11 mouse cellular contexts compared by ENCODE assay signal in genomic region chr8:121092141-121092540, GRCm38 (mm10). TPM values are rescaled to one million over a fixed set of nuclear protein-coding genes. Genes with fewer than 3 reads are reported as not detected.
A peak's percentile ranks its signal among the peaks of the same experiment; 100 is the strongest.
DNase-seq lines count a peak whose midpoint lies in the region; ATAC-seq lines count a peak whose summit lies in the region.
"Had no signal": no experiment of that assay in that cellular context is flagged by ENCODE, and none has a peak within 500 bp of the region (broad histone marks: within the 10 kb centered on the region; RNA-seq: fewer than 3 reads in every experiment).

No protein-coding gene starts in this region.

- no peak overlapping the region for H3K4me2 ChIP-seq in limb, embryonic 11.5 days (ENCODE audit: low read depth, severe bottlenecking)
- no peak overlapping the region for H3K4me2 ChIP-seq in forebrain, embryonic 15.5 days (replicated peaks)
- H3K4me2 ChIP-seq in hindbrain, embryonic 13.5 days = no peak overlapping the region

- no peak for ATAC-seq in limb, embryonic 11.5 days (ENCODE audit: insufficient number of reproducible peaks, low FRiP score, low TSS enrichment, low read depth)
- peak; percentile 44; the same call in 1 of the 2 replicates for ATAC-seq in forebrain, embryonic 15.5 days (replicated peaks)
- 0 out of 2 replicates have a peak, but pooled peaks have one; percentile 9 for ATAC-seq in hindbrain, embryonic 13.5 days (ENCODE audit: low FRiP score)

- no peaks in the 10 kb centered on the region for H3K9me3 ChIP-seq in limb, embryonic 11.5 days (ENCODE audit: control insufficient read depth, low read length)
- H3K9me3 ChIP-seq in limb, embryonic 10.5 days (replicated peaks) = no peaks in the 10 kb centered on the region
- no peaks in the 10 kb centered on the region for H3K9me3 ChIP-seq in forebrain, embryonic 15.5 days
- H3K9me3 ChIP-seq in hindbrain, embryonic 13.5 days = no peaks in the 10 kb centered on the region
- H3K9me3 ChIP-seq: embryonic facial prominence, embryonic 10.5 days had no signal

- H3K4me1 ChIP-seq in limb, embryonic 11.5 days (ENCODE audit: control insufficient read depth, insufficient read depth, low read length) = 0 out of 2 replicates have a peak, but pooled peaks cover 2% of the 10 kb centered on the region
- peaks cover 33% of the 10 kb centered on the region for H3K4me1 ChIP-seq in limb, embryonic 10.5 days
- H3K4me1 ChIP-seq in forebrain, embryonic 15.5 days = no peaks in the 10 kb centered on the region
- H3K4me1 ChIP-seq in hindbrain, embryonic 13.5 days (replicated peaks) = no peaks in the 10 kb centered on the region

- peaks cover 2% of the 10 kb centered on the region; the same call in 1 of the 2 replicates for H3K36me3 ChIP-seq in limb, embryonic 11.5 days (ENCODE audit: control insufficient read depth, insufficient read depth, low read length)
- H3K36me3 ChIP-seq in limb, embryonic 10.5 days = peaks cover 3% of the 10 kb centered on the region
- H3K36me3 ChIP-seq in forebrain, embryonic 15.5 days = peaks cover 2% of the 10 kb centered on the region; the same call in 1 of the 2 replicates
- H3K36me3 ChIP-seq in hindbrain, embryonic 13.5 days = peaks cover 9% of the 10 kb centered on the region

- peak; percentile 28 for DNase-seq in limb, embryonic 11.5 days (ENCODE audit: low spot score)
- no peak for DNase-seq in limb, embryonic 10.5 days (ENCODE audit: low spot score)
- peak; percentile 54 for DNase-seq in lung, postnatal 25 days (ENCODE audit: low spot score)
- DNase-seq in ovary, postnatal 10 days (ENCODE audit: low spot score) = no peak
- DNase-seq in left cerebral cortex, postnatal 25 days (ENCODE audit: low spot score in 2 of 2) = no peak

- WGBS in limb, embryonic 11.5 days = 24% methylated on average over 6 of the region's 6 CpGs
- 31% methylated on average over 6 of the region's 6 CpGs for WGBS in limb, embryonic 10.5 days
- WGBS in forebrain, embryonic 15.5 days = 30% methylated on average over 6 of the region's 6 CpGs
- WGBS in hindbrain, embryonic 13.5 days = 37% methylated on average over 6 of the region's 6 CpGs

- H3K9ac ChIP-seq in limb, embryonic 11.5 days (ENCODE audit: low read length) = no peak overlapping the region
- H3K9ac ChIP-seq in forebrain, embryonic 15.5 days (replicated peaks) = no peak overlapping the region
- no peak overlapping the region for H3K9ac ChIP-seq in hindbrain, embryonic 13.5 days

- no peak overlapping the region for H3K27ac ChIP-seq in limb, embryonic 11.5 days (replicated peaks; ENCODE audit: low read depth, low read length)
- H3K27ac ChIP-seq in limb, embryonic 10.5 days = no peak overlapping the region
- no peak overlapping the region for H3K27ac ChIP-seq in forebrain, embryonic 15.5 days (replicated peaks)
- no peak overlapping the region for H3K27ac ChIP-seq in hindbrain, embryonic 13.5 days
- H3K27ac ChIP-seq: embryonic facial prominence, embryonic 10.5 days; layer of hippocampus, adult 2 months had no signal

- H3K27me3 ChIP-seq in limb, embryonic 11.5 days (ENCODE audit: control insufficient read depth, insufficient read depth, low read length) = peaks cover 59% of the 10 kb centered on the region
- peaks cover 74% of the 10 kb centered on the region for H3K27me3 ChIP-seq in limb, embryonic 10.5 days (ENCODE audit: low read depth, poor library complexity, severe bottlenecking)
- H3K27me3 ChIP-seq in forebrain, embryonic 15.5 days = peaks cover 66% of the 10 kb centered on the region
- peaks cover 80% of the 10 kb centered on the region for H3K27me3 ChIP-seq in hindbrain, embryonic 13.5 days

- intact Hi-C loops in left cerebral cortex, postnatal 25 days (cut with DNase I) = loop anchor here (1.0 to 2.0 kb wide), 2 partner anchors 271 to 413 kb away; no protein-coding TSS in a partner anchor

- H3K4me3 ChIP-seq in limb, embryonic 11.5 days (ENCODE audit: low read depth, low read length) = no peak overlapping the region
- no peak overlapping the region for H3K4me3 ChIP-seq in limb, embryonic 10.5 days
- H3K4me3 ChIP-seq in forebrain, embryonic 15.5 days = no peak overlapping the region
- H3K4me3 ChIP-seq in hindbrain, embryonic 13.5 days = no peak overlapping the region
- H3K4me3 ChIP-seq: embryonic facial prominence, embryonic 10.5 days; layer of hippocampus, adult 2 months had no signal

RNA-seq across cellular contexts. Expression of gene Foxf1, which starts 8.0 kb away (rescaled TPM):
- 0.27 and 0.65 TPM in 2 replicates for polyA plus RNA-seq in limb, embryonic 11.5 days (2014; fragmentation: Nextera tagmentation; extraction: Ambion mirVana)
- polyA plus RNA-seq in limb, embryonic 10.5 days (2016; fragmentation: Nextera tagmentation; extraction: Ambion mirVana) = 0.48 and 4.4 TPM in 2 replicates
- 0.54 and 0.87 TPM in 2 replicates for polyA plus RNA-seq in forebrain, embryonic 15.5 days (2015; fragmentation: Nextera tagmentation; extraction: Ambion mirVana)
- polyA plus RNA-seq in hindbrain, embryonic 13.5 days (2015; fragmentation: Nextera tagmentation; extraction: Ambion mirVana) = 0.96 and 1.3 TPM in 2 replicates
- total RNA-seq in left cerebral cortex, postnatal 25 days (2021) = 1 to 10 TPM in 1 of 2 experiments, under 1 TPM in 1; 0.87 to 1.1 TPM
- total RNA-seq: granulocyte monocyte progenitor cell, adult 5-6 weeks; megakaryocyte-erythroid progenitor cell, adult 5-6 weeks had no signal

RNA-seq across cellular contexts. Expression of gene Mthfsd, which starts 16.1 kb away (rescaled TPM):
- 61.9 and 64.6 TPM in 2 replicates for polyA plus RNA-seq in limb, embryonic 11.5 days (2014; fragmentation: Nextera tagmentation; extraction: Ambion mirVana)
- polyA plus RNA-seq in limb, embryonic 10.5 days (2016; fragmentation: Nextera tagmentation; extraction: Ambion mirVana) = 58.5 and 67.6 TPM in 2 replicates
- 49.8 and 55.4 TPM in 2 replicates for polyA plus RNA-seq in forebrain, embryonic 15.5 days (2015; fragmentation: Nextera tagmentation; extraction: Ambion mirVana)
- 53.8 and 54.1 TPM in 2 replicates for polyA plus RNA-seq in hindbrain, embryonic 13.5 days (2015; fragmentation: Nextera tagmentation; extraction: Ambion mirVana)
- 10 to 100 TPM; 38.3 to 40.7 TPM for total RNA-seq in left cerebral cortex, postnatal 25 days (2021)

RNA-seq across cellular contexts. Expression of gene Foxc2, which starts 23.8 kb away (rescaled TPM):
- 3.2 and 4.2 TPM in 2 replicates for polyA plus RNA-seq in limb, embryonic 11.5 days (2014; fragmentation: Nextera tagmentation; extraction: Ambion mirVana)
- 2.3 and 3.3 TPM in 2 replicates for polyA plus RNA-seq in limb, embryonic 10.5 days (2016; fragmentation: Nextera tagmentation; extraction: Ambion mirVana)
- 1.6 and 2.0 TPM in 2 replicates for polyA plus RNA-seq in forebrain, embryonic 15.5 days (2015; fragmentation: Nextera tagmentation; extraction: Ambion mirVana)
- 2.8 and 4.1 TPM in 2 replicates for polyA plus RNA-seq in hindbrain, embryonic 13.5 days (2015; fragmentation: Nextera tagmentation; extraction: Ambion mirVana)
- total RNA-seq in left cerebral cortex, postnatal 25 days (2021) = 1 to 10 TPM; 1.8 to 2.1 TPM
- total RNA-seq: granulocyte monocyte progenitor cell, adult 5-6 weeks; megakaryocyte-erythroid progenitor cell, adult 5-6 weeks had no signal

RNA-seq across cellular contexts. Expression of gene Foxl1, which starts 35.6 kb away (rescaled TPM):
- polyA plus RNA-seq in limb, embryonic 11.5 days (2014; fragmentation: Nextera tagmentation; extraction: Ambion mirVana) = 0.07 TPM in 1 of 2 replicates, not detected in the other
- polyA plus RNA-seq in limb, embryonic 10.5 days (2016; fragmentation: Nextera tagmentation; extraction: Ambion mirVana) = 0.13 and 0.15 TPM in 2 replicates
- polyA plus RNA-seq in forebrain, embryonic 15.5 days (2015; fragmentation: Nextera tagmentation; extraction: Ambion mirVana) = 0.10 and 0.18 TPM in 2 replicates
- polyA plus RNA-seq in hindbrain, embryonic 13.5 days (2015; fragmentation: Nextera tagmentation; extraction: Ambion mirVana) = 0.16 and 0.27 TPM in 2 replicates
- under 1 TPM; 0.16 to 0.30 TPM for total RNA-seq in left cerebral cortex, postnatal 25 days (2021)
- total RNA-seq: granulocyte monocyte progenitor cell, adult 5-6 weeks; megakaryocyte-erythroid progenitor cell, adult 5-6 weeks had no signal

Comparison
In these comparisons a context has a peak if more than half of its experiments do, and no peak if none do; other contexts are left out.
1. DNase-seq: peak in limb, embryonic 11.5 days (single experiment) and lung, postnatal 25 days (single experiment); none in limb, embryonic 10.5 days (single experiment), ovary, postnatal 10 days (single experiment) and left cerebral cortex, postnatal 25 days (0 of 2).